In the genomic region with DNA sequence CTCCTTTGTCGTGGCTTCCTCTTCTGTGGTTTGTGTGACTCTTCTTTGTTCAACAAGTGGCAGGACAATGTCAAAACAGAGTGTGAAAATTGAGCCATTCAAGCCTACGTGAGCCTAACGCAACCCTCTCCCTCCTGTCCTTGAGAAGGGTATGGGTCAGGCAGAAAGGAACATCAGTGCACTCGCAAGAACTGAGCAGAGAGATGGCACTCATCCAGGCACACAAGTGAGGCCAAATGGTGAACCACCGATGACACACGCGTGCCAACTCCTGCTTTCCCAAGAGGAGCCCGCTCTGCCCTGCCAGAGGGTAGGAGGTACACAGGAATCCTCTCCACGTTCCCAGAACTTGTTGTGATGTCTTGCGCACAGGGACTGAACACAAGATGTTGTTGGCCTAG, we compare ENCODE assay signal across 10 mouse cellular contexts. TPM values are rescaled to one million over a fixed set of nuclear protein-coding genes. Genes with fewer than 3 reads are reported as not detected.
DNase-seq lines count a peak whose midpoint lies in the region; ATAC-seq and TF ChIP-seq lines count a peak whose summit lies in the region.
"Had no signal": no experiment of that assay in that cellular context is flagged by ENCODE, and none has a peak within 500 bp of the region (broad histone marks: within the 10 kb centered on the region; RNA-seq: fewer than 3 reads in every experiment).

No protein-coding gene starts in this region.

- no peak overlapping the region for H3K4me3 ChIP-seq in hindbrain, postnatal 0 days (ENCODE audit: low read length)
- H3K4me3 ChIP-seq in hindbrain, embryonic 13.5 days: no peak overlapping the region
- H3K4me3 ChIP-seq: erythroblast, embryonic 14.5 days; lung, embryonic 15.5 days had no signal

- 0 out of 2 replicates have a peak, but pooled peaks cover 10% of the 10 kb centered on the region for H3K4me1 ChIP-seq in hindbrain, postnatal 0 days (ENCODE audit: insufficient read depth, low read length)
- H3K4me1 ChIP-seq in hindbrain, embryonic 13.5 days (replicated peaks): peaks cover 5% of the 10 kb centered on the region
- H3K4me1 ChIP-seq: lung, embryonic 15.5 days had no signal

- H3K36me3 ChIP-seq in hindbrain, postnatal 0 days (ENCODE audit: insufficient read depth, low read length): no peaks in the 10 kb centered on the region
- H3K36me3 ChIP-seq in hindbrain, embryonic 13.5 days: no peaks in the 10 kb centered on the region
- H3K36me3 ChIP-seq: lung, embryonic 15.5 days had no signal

- intact Hi-C loops in left cerebral cortex, postnatal 36 days (cut with DNase I): no loop called here

- no peaks in the 10 kb centered on the region for H3K27me3 ChIP-seq in hindbrain, postnatal 0 days (ENCODE audit: insufficient read depth, low read length)
- no peaks in the 10 kb centered on the region for H3K27me3 ChIP-seq in hindbrain, embryonic 13.5 days
- H3K27me3 ChIP-seq: lung, embryonic 15.5 days had no signal

- 45% methylated on average over 10 of the region's 10 CpGs for WGBS in hindbrain, postnatal 0 days
- 60% methylated on average over 10 of the region's 10 CpGs for WGBS in hindbrain, embryonic 13.5 days

- H3K9ac ChIP-seq in hindbrain, postnatal 0 days (replicated peaks; ENCODE audit: low read length): no peak overlapping the region
- no peak overlapping the region for H3K9ac ChIP-seq in hindbrain, embryonic 13.5 days
- H3K9ac ChIP-seq: lung, embryonic 15.5 days had no signal

- H3K27ac ChIP-seq in hindbrain, postnatal 0 days: no peak overlapping the region
- H3K27ac ChIP-seq in hindbrain, embryonic 13.5 days: no peak overlapping the region
- H3K27ac ChIP-seq: lung, embryonic 15.5 days had no signal

- ATAC-seq in hindbrain, postnatal 0 days: no peak
- no peak for ATAC-seq in hindbrain, embryonic 13.5 days (ENCODE audit: low FRiP score)

- no peak for TF ChIP-seq CTCF in hindbrain, postnatal 0 days (IDR thresholded peaks at IDR 0.05; ENCODE audit: low read depth)

- no peaks in the 10 kb centered on the region for H3K9me3 ChIP-seq in hindbrain, postnatal 0 days (ENCODE audit: low read length)
- H3K9me3 ChIP-seq in hindbrain, embryonic 13.5 days: no peaks in the 10 kb centered on the region
- H3K9me3 ChIP-seq: lung, embryonic 15.5 days had no signal

- H3K4me2 ChIP-seq in hindbrain, postnatal 0 days (ENCODE audit: low read depth, low read length): no peak overlapping the region
- no peak overlapping the region for H3K4me2 ChIP-seq in hindbrain, embryonic 13.5 days
- H3K4me2 ChIP-seq: lung, embryonic 15.5 days had no signal

- peak; percentile 46 for DNase-seq in hindbrain, postnatal 0 days (ENCODE audit: low spot score)
- peak; percentile 94 to 97 for DNase-seq in adrenal gland, adult (ENCODE audit: inconsistent age in 2 of 2, low spot score in 1 of 2)
- DNase-seq in cerebellum, postnatal 36 days: peak; percentile 78 to 82
- DNase-seq in kidney, postnatal 36 days: peak; percentile 22 to 57
- DNase-seq in spleen, adult 18-20 months: no peak
- no peak for DNase-seq in frontal cortex, postnatal 36 days (ENCODE audit: low spot score in 2 of 2)
- no peak for DNase-seq in left cerebral cortex, postnatal 36 days (ENCODE audit: low spot score in 2 of 2)

RNA-seq across cellular contexts. Expression of a gene that starts 50.2 kb away (rescaled TPM):
- 27.7 and 31.6 TPM in 2 replicates for total RNA-seq in hindbrain, postnatal 0 days (2014; rRNA removed)
- polyA plus RNA-seq in hindbrain, postnatal 0 days (2015; fragmentation: Nextera tagmentation; extraction: Ambion mirVana): 4.0 and 4.3 TPM in 2 replicates
- polyA plus RNA-seq in hindbrain, embryonic 13.5 days (2015; fragmentation: Nextera tagmentation; extraction: Ambion mirVana): 2.6 and 2.8 TPM in 2 replicates
- total RNA-seq in left cerebral cortex, postnatal 36 days (2021): 10 to 100 TPM; 72.5 to 78.6 TPM
- polyA plus RNA-seq: erythroblast, embryonic 14.5 days had no signal

Comparison
In these comparisons a context has a peak if more than half of its experiments do, and no peak if none do; other contexts are left out.
1. DNase-seq: peak in hindbrain, postnatal 0 days (single experiment), adrenal gland, adult (2 of 2), cerebellum, postnatal 36 days (2 of 2) and kidney, postnatal 36 days (2 of 2); none in spleen, adult 18-20 months (0 of 2), frontal cortex, postnatal 36 days (0 of 2) and left cerebral cortex, postnatal 36 days (0 of 2).